Mouse (Mus musculus) CH12.LX (cell line): ENCODE measurements at regions not wholly inside any gene's neighbourhood (a gene's known extent, or its start where the extent isn't known, plus 50 kb on each side); places are given as distances from the start of the nearest gene placed in this dataset.
"Not testable (repeated sequence)": the region's sequence is repeated elsewhere in the genome, so short reads cannot be mapped to it uniquely, and the experiment has no call there.

Source experiments
- DNase-seq: peaks from one replicate; pipeline ENCODE4 v3.0.0-alpha.2; 2013; ENCODE audit errors: extremely low read depth
- H3K27ac ChIP-seq: 2 replicates; pipeline ENCODE4 v1.5.1; 2012; ENCODE audit warnings: low read depth, mild to moderate bottlenecking, control low read depth, moderate library complexity; ENCODE audit not compliant: insufficient read depth
- H3K27me3 ChIP-seq: replicated peaks from 2 replicates; pipeline ENCODE3; 2012; ENCODE audit warnings: inconsistent platforms
- H3K36me3 ChIP-seq, 2 experiments: replicated peaks in 1 of 2; 2 replicates each; pipeline versions ENCODE3 to v1.6.1; 2012; ENCODE audit warnings: inconsistent platforms in 1 of 2, low read length in 1 of 2, mild to moderate bottlenecking in 1 of 2, mixed read lengths in 1 of 2, moderate library complexity in 1 of 2; ENCODE audit not compliant: control insufficient read depth in 1 of 2, insufficient read depth in 1 of 2
- H3K4me1 ChIP-seq, 2 experiments: 2 replicates each; pipeline ENCODE4 v1.6.1; 2012; ENCODE audit warnings: inconsistent platforms in 1 of 2, moderate library complexity in 1 of 2; ENCODE audit not compliant: insufficient read depth in 2 of 2, control insufficient read depth in 1 of 2
- H3K4me2 ChIP-seq: 2 replicates; pipeline ENCODE4 v1.6.1; 2012; ENCODE audit warnings: low read depth, mild to moderate bottlenecking, control low read depth; ENCODE audit not compliant: poor library complexity, insufficient read depth, severe bottlenecking
- H3K4me3 ChIP-seq, 3 experiments: fragments of 150-350 bp in 1 of 3; sonication (generic) in 1 of 3; replicated peaks in 1 of 3; 2 replicates each; pipeline versions ENCODE3 to v1.5.1; 2011 to 2012; ENCODE audit warnings: low read depth in 2 of 3, low read length in 2 of 3, mild to moderate bottlenecking in 2 of 3, moderate library complexity in 2 of 3, control low read depth in 1 of 3, improper control_type of control experiment in 1 of 3, inconsistent platforms in 1 of 3, mixed read lengths in 1 of 3; ENCODE audit not compliant: poor library complexity in 1 of 3
- H3K79me2 ChIP-seq: replicated peaks from 2 replicates; pipeline ENCODE4 v1.6.1; 2012; ENCODE audit warnings: mild to moderate bottlenecking, moderate library complexity; ENCODE audit not compliant: control insufficient read depth, poor library complexity, insufficient read depth, severe bottlenecking; ENCODE audit errors: extremely low read depth
- H3K9ac ChIP-seq: 2 replicates; pipeline ENCODE4 v1.6.1; 2012; ENCODE audit warnings: low read depth, mild to moderate bottlenecking, control low read depth, moderate library complexity; ENCODE audit not compliant: insufficient read depth
- H3K9me3 ChIP-seq: replicated peaks from 2 replicates; pipeline ENCODE3; 2012; ENCODE audit warnings: low read length, inconsistent platforms, mixed read lengths
- BHLHE40 ChIP-seq: IDR thresholded peaks from 2 replicates; pipeline ENCODE4 v1.6.1; 2011; ENCODE audit warnings: mild to moderate bottlenecking, low read depth, low read length, improper control_type of control experiment
- CTCF ChIP-seq, 2 experiments: IDR thresholded peaks in 1 of 2; conservative IDR thresholded peaks in 1 of 2; 2 replicates each; pipeline ENCODE4 v1.5.1; 2011 to 2012; ENCODE audit warnings: low read depth in 2 of 2, low read length in 2 of 2, improper control_type of control experiment in 1 of 2, inconsistent platforms in 1 of 2, mild to moderate bottlenecking in 1 of 2, moderate library complexity in 1 of 2
- E2F4 ChIP-seq: IDR thresholded peaks from 2 replicates; pipeline ENCODE4 v1.6.1; 2011; ENCODE audit warnings: low read depth, low read length, improper control_type of control experiment; ENCODE audit not compliant: insufficient replicate concordance
- EP300 ChIP-seq: IDR thresholded peaks from 2 replicates; pipeline ENCODE4 v1.6.1; 2011; ENCODE audit warnings: low read length, improper control_type of control experiment
- IRF4 ChIP-seq: IDR thresholded peaks from 2 replicates; pipeline ENCODE4 v1.6.1; 2014; ENCODE audit warnings: low read depth, mild to moderate bottlenecking, inconsistent platforms, low read length, improper control_type of control experiment
- KAT2A ChIP-seq: IDR thresholded peaks from 2 replicates; pipeline ENCODE4 v1.6.1; 2012; ENCODE audit warnings: low read length, improper control_type of control experiment, inconsistent platforms; ENCODE audit not compliant: insufficient replicate concordance
- MAX ChIP-seq: IDR thresholded peaks from 2 replicates; pipeline ENCODE4 v1.6.1; 2011; ENCODE audit warnings: low read length, improper control_type of control experiment
- MAZ ChIP-seq: IDR thresholded peaks from 2 replicates; pipeline ENCODE4 v1.6.1; 2012; ENCODE audit warnings: low read depth, mild to moderate bottlenecking, inconsistent platforms, low read length, improper control_type of control experiment, moderate library complexity
- MEF2A ChIP-seq: IDR thresholded peaks from 2 replicates; pipeline ENCODE4 v1.6.1; 2014; ENCODE audit warnings: low read depth, mild to moderate bottlenecking, inconsistent platforms, low read length, improper control_type of control experiment, borderline replicate concordance
- MXI1 ChIP-seq: IDR thresholded peaks from 2 replicates; pipeline ENCODE4 v1.6.1; 2011; ENCODE audit warnings: mild to moderate bottlenecking, low read depth, low read length, improper control_type of control experiment
- POLR2AphosphoS2 ChIP-seq: IDR thresholded peaks from 2 replicates; pipeline ENCODE4 v1.6.1; 2011; ENCODE audit warnings: low read depth, low read length, improper control_type of control experiment
- RAD21 ChIP-seq: IDR thresholded peaks from 2 replicates; pipeline ENCODE4 v1.6.1; 2011; ENCODE audit warnings: low read depth, mild to moderate bottlenecking, low read length, improper control_type of control experiment, moderate library complexity
- SIN3A ChIP-seq: IDR thresholded peaks from 2 replicates; pipeline ENCODE4 v1.6.1; 2012; ENCODE audit warnings: low read length, improper control_type of control experiment, inconsistent platforms
- SMC3 ChIP-seq: IDR thresholded peaks from 2 replicates; pipeline ENCODE4 v1.6.1; 2011; ENCODE audit warnings: low read depth, low read length, improper control_type of control experiment
- TBP ChIP-seq: conservative IDR thresholded peaks from 2 replicates; pipeline ENCODE4 v1.6.1; 2011; ENCODE audit warnings: low read depth, low read length, improper control_type of control experiment
- UBTF ChIP-seq: IDR thresholded peaks from 2 replicates; pipeline ENCODE4 v1.6.1; 2012; ENCODE audit warnings: low read depth, mild to moderate bottlenecking, inconsistent platforms, low read length, improper control_type of control experiment, moderate library complexity
- ZC3H11A ChIP-seq: IDR thresholded peaks from 2 replicates; pipeline ENCODE4 v1.6.1; 2012; ENCODE audit warnings: low read depth, mild to moderate bottlenecking, inconsistent platforms, low read length, improper control_type of control experiment
- dilution Hi-C: fragments of 300-500 bp; cut with MboI; formaldehyde crosslinking; loops from 2 replicates; pipeline ENCODE4 v1.14.3; 2020; ENCODE audit warnings: low sequenced_read_pairs; ENCODE audit not compliant: extremely low pct_unique_long_range_greater_than_20kb, extremely low pct_ligation_motif_present
- in situ Hi-C: fragments of 300-500 bp; cut with MboI; formaldehyde crosslinking; loops from 3 replicates; pipeline ENCODE4 v1.14.3; 2019; ENCODE audit warnings: low sequenced_read_pairs, low pct_ligation_motif_present, low pct_unique_long_range_greater_than_20kb, mixed read lengths

GRCm38 (mm10) chr13:18542032-18542431, 144.5 kb upstream of the Pou6f2 start:
- H3K27ac ChIP-seq, H3K27me3 ChIP-seq, in situ Hi-C loops, H3K9ac ChIP-seq, H3K4me2 ChIP-seq, dilution Hi-C loops, H3K4me1 ChIP-seq, H3K79me2 ChIP-seq, H3K4me3 ChIP-seq, H3K36me3 ChIP-seq, H3K9me3 ChIP-seq: not testable (repeated sequence)
- peak; percentile 96 for TF ChIP-seq TBP
- DNase-seq, result peak; percentile 38

- no peaks in the 10 kb centered on the region for H3K9me3 ChIP-seq
- H3K36me3 ChIP-seq, result no peaks in the 10 kb centered on the region
- in situ Hi-C loops (no loop called here), dilution Hi-C loops (no loop called here)
- DNase-seq, result peak; percentile 51
- H3K4me1 ChIP-seq, result no peaks in the 10 kb centered on the region
- H3K27ac ChIP-seq, result no peak overlapping the region
- H3K9ac ChIP-seq, result no peak overlapping the region
- H3K27me3 ChIP-seq, result no peaks in the 10 kb centered on the region
- no peak overlapping the region for H3K4me2 ChIP-seq
- peak; percentile 71 for TF ChIP-seq IRF4
- no peak for TF ChIP-seq TBP
- TF ChIP-seq EP300, result peak; percentile 46; the same call in 1 of the 2 replicates
- no peak for TF ChIP-seq ZC3H11A
- no peak for TF ChIP-seq MAZ
- H3K79me2 ChIP-seq, result no peaks in the 10 kb centered on the region
- H3K4me3 ChIP-seq, result no peak overlapping the region
Measured at GRCm38 (mm10) chr13:18530509-18530908, 133.0 kb upstream of the Pou6f2 start.

- Histone ChIP-seq H3K4me2 (no peak overlapping the region), H3K79me2 (no peaks in the 10 kb centered on the region), H3K9ac (no peak overlapping the region), H3K27me3 (no peaks in the 10 kb centered on the region), H3K27ac (no peak overlapping the region), H3K36me3 (no peaks in the 10 kb centered on the region), H3K4me1 (peaks cover 0 to 17% of the 10 kb centered on the region in 2 experiments; a peak in 2 of 4 replicates), H3K4me3 (no peak overlapping the region), H3K9me3 (peaks cover 7% of the 10 kb centered on the region)
- TF ChIP-seq E2F4 (no peak), MAX (no peak), SIN3A (no peak), CTCF (conservative IDR thresholded peaks at IDR 0.05 in 1 of 2, IDR thresholded peaks at IDR 0.05 in 1 of 2; ENCODE audit: low read depth in 2 of 2, low read length in 2 of 2) (no peak), RAD21 (no peak), BHLHE40 (no peak), MEF2A (no peak), POLR2AphosphoS2 (no peak), SMC3 (no peak), MXI1 (no peak), UBTF (no peak), IRF4 (no peak), KAT2A (no peak)
- in situ Hi-C loops (no loop called here), dilution Hi-C loops (no loop called here)
- no peak for DNase-seq
Measured at GRCm38 (mm10) chr13:18498159-18498558, 100.7 kb upstream of the Pou6f2 start.
